Mouse (Mus musculus): Measurements from ENCODE around the gene Stac3. TPM values are rescaled to one million over a fixed set of nuclear protein-coding genes. Genes with fewer than 3 reads are reported as not detected.
A peak's percentile ranks its signal among the peaks of the same experiment; 100 is the strongest.

Stac3 gene
- polyA plus RNA-seq, 1 experiment from 2014 or later = 2.9 TPM

DNA sequence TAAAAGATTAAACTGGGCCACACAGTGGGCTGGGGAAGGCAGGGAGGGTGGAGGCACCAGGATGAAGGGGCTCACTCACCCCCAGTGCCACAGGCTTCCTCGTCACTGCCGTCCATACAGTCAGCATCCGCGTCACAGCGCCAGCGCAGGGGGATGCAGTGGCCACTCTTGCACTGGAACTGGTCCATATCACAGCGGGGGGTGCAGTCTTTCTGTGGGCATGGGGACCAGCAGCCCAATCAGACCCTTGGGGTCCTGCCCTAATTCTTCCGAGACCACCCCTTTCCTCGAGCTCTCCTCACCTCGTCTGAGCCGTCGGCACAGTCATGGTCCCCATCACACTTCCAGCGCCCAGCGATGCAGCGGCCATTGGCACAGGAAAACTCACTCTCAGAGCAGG is 46.8 kb downstream of the Stac3 start:
- H3K4me3 ChIP-seq = no peak overlapping the region
- no peak overlapping the region for H3K4me2 ChIP-seq
- no peak for ATAC-seq (ENCODE audit: low FRiP score, low read depth)
- H3K9ac ChIP-seq = no peak overlapping the region
- no peaks in the 10 kb centered on the region for H3K9me3 ChIP-seq
- peaks cover 89% of the 10 kb centered on the region for H3K36me3 ChIP-seq
- WGBS = 90% methylated on average over 15 of the region's 15 CpGs
- no peaks in the 10 kb centered on the region for H3K27me3 ChIP-seq
- H3K4me1 ChIP-seq (replicated peaks) = no peaks in the 10 kb centered on the region
- H3K27ac ChIP-seq (replicated peaks) = no peak overlapping the region

- Histone ChIP-seq H3K9ac (no peak overlapping the region), H3K36me3 (peaks cover 89% of the 10 kb centered on the region), H3K4me3 (no peak overlapping the region), H3K27me3 (no peaks in the 10 kb centered on the region), H3K4me2 (no peak overlapping the region), H3K27ac (replicated peaks) (no peak overlapping the region), H3K9me3 (no peaks in the 10 kb centered on the region), H3K4me1 (replicated peaks) (no peaks in the 10 kb centered on the region)
- no peak for ATAC-seq (ENCODE audit: low FRiP score, low read depth)
- 85% methylated on average over 17 of the region's 17 CpGs for WGBS
These were observed 48.4 kb downstream of the Stac3 start for GRCm38 (mm10) chr10:127549892-127550291.

DNA sequence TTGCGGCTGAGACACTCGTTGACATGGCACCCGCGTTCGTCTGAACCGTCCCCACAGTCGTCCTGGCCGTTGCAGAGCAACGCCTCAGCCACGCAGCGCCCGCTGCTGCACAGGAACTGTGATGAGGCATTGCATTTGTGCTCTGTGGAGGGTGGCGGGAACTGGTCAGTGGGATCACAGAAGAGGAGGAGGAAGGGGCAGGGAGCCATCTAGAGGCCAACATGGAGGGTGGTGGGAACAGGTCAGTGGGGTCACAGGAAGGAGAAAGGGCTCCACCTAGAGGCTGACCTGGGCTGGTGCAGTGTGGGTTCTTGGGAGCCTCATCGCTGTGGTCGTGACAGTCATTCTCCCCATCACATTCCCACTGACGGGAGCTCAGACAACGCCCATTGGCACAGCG is 54.2 kb downstream of the Stac3 start:
- no peaks in the 10 kb centered on the region for H3K9me3 ChIP-seq
- no peak overlapping the region for H3K27ac ChIP-seq (replicated peaks)
- H3K9ac ChIP-seq = no peak overlapping the region
- no peaks in the 10 kb centered on the region for H3K27me3 ChIP-seq
- no peak overlapping the region for H3K4me2 ChIP-seq
- H3K36me3 ChIP-seq = peaks cover 97% of the 10 kb centered on the region
- H3K4me3 ChIP-seq = no peak overlapping the region
- 50% methylated on average over 18 of the region's 18 CpGs for WGBS
- 0 out of 2 replicates have a peak, but pooled peaks have one; percentile 21 for ATAC-seq (ENCODE audit: low FRiP score, low read depth)
- no peaks in the 10 kb centered on the region for H3K4me1 ChIP-seq (replicated peaks)

DNA sequence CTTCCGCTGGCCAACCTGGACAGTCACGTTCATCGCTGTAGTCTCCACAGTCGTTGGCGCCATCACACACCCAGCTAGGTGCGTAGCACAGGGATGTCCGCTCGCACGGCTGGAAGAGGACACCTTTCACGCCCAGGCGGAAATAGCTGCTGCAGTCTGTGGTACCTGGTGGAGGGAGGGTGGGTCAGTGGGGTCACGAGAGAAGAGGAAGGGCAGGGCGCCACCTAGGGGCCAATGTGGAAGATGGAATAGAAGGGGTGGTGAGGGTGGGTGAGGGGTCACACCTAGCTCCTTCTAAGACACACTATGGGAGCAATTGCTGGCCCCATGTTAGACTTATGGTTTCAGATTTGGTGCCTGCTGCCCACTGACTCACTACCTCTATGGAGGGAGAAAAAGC is 55.9 kb downstream of the Stac3 start:
- Histone ChIP-seq H3K27me3 (no peaks in the 10 kb centered on the region), H3K4me3 (no peak overlapping the region), H3K27ac (replicated peaks) (no peak overlapping the region), H3K4me1 (replicated peaks) (no peaks in the 10 kb centered on the region), H3K9ac (no peak overlapping the region), H3K36me3 (peaks cover 97% of the 10 kb centered on the region), H3K9me3 (no peaks in the 10 kb centered on the region), H3K4me2 (no peak overlapping the region)
- no peak for ATAC-seq (ENCODE audit: low FRiP score, low read depth)
- 88% methylated on average over 13 of the region's 13 CpGs for WGBS

Other genes starting within 250 kb of the Stac3 start
- gene Kif5a, start 238.3 kb upstream of the Stac3 start, polyA plus RNA-seq (2015; fragmentation: Nextera tagmentation; extraction: Ambion mirVana) = 110 and 114 TPM in 2 replicates
- 336 and 350 TPM in 2 replicates for gene Dctn2, start 235.3 kb upstream of the Stac3 start, polyA plus RNA-seq (2015; fragmentation: Nextera tagmentation; extraction: Ambion mirVana)
- 16.1 and 17.5 TPM in 2 replicates for gene Mbd6, start 212.7 kb upstream of the Stac3 start, polyA plus RNA-seq (2015; fragmentation: Nextera tagmentation; extraction: Ambion mirVana)
- 115 and 118 TPM in 2 replicates for gene Mars, start 189.9 kb upstream of the Stac3 start, polyA plus RNA-seq (2015; fragmentation: Nextera tagmentation; extraction: Ambion mirVana)
- gene Arhgap9, start 179.7 kb upstream of the Stac3 start, polyA plus RNA-seq (2015; fragmentation: Nextera tagmentation; extraction: Ambion mirVana) = 0.86 and 1.5 TPM in 2 replicates
- gene Gli1, start 159.7 kb upstream of the Stac3 start, polyA plus RNA-seq (2015; fragmentation: Nextera tagmentation; extraction: Ambion mirVana) = 1.6 and 2.0 TPM in 2 replicates
- gene Inhbe, start 147.3 kb upstream of the Stac3 start, polyA plus RNA-seq (2015; fragmentation: Nextera tagmentation; extraction: Ambion mirVana) = 0.09 TPM in 1 of 2 replicates, not detected in the other
- gene Inhbc, start 131.3 kb upstream of the Stac3 start, polyA plus RNA-seq (2015; fragmentation: Nextera tagmentation; extraction: Ambion mirVana) = not detected in 2 replicates
- gene R3hdm2, start 121.4 kb upstream of the Stac3 start, polyA plus RNA-seq (2015; fragmentation: Nextera tagmentation; extraction: Ambion mirVana) = 38.8 and 41.9 TPM in 2 replicates
- 20.7 and 24.4 TPM in 2 replicates for gene Ndufa4l2, start 13.3 kb downstream of the Stac3 start, polyA plus RNA-seq (2015; fragmentation: Nextera tagmentation; extraction: Ambion mirVana)
- gene Shmt2, start 20.8 kb downstream of the Stac3 start, polyA plus RNA-seq (2015; fragmentation: Nextera tagmentation; extraction: Ambion mirVana) = 56.2 and 64.8 TPM in 2 replicates
- gene Nxph4, start 32.9 kb downstream of the Stac3 start, polyA plus RNA-seq (2015; fragmentation: Nextera tagmentation; extraction: Ambion mirVana) = 161 and 194 TPM in 2 replicates
- gene Lrp1, start 119.5 kb downstream of the Stac3 start, polyA plus RNA-seq (2015; fragmentation: Nextera tagmentation; extraction: Ambion mirVana) = 102 and 114 TPM in 2 replicates
- 6.2 and 6.3 TPM in 2 replicates for gene Stat6, start 141.3 kb downstream of the Stac3 start, polyA plus RNA-seq (2015; fragmentation: Nextera tagmentation; extraction: Ambion mirVana)
- gene Nemp1, start 165.2 kb downstream of the Stac3 start, polyA plus RNA-seq (2015; fragmentation: Nextera tagmentation; extraction: Ambion mirVana) = 3.1 and 3.4 TPM in 2 replicates
- gene Nab2, start 166.9 kb downstream of the Stac3 start, polyA plus RNA-seq (2015; fragmentation: Nextera tagmentation; extraction: Ambion mirVana) = 2.5 and 2.7 TPM in 2 replicates
- gene Myo1a, start 203.5 kb downstream of the Stac3 start, polyA plus RNA-seq (2015; fragmentation: Nextera tagmentation; extraction: Ambion mirVana) = 0.72 and 0.77 TPM in 2 replicates
- 0.42 and 1.2 TPM in 2 replicates for gene Tac2, start 222.8 kb downstream of the Stac3 start, polyA plus RNA-seq (2015; fragmentation: Nextera tagmentation; extraction: Ambion mirVana)
- 3.2 and 4.1 TPM in 2 replicates for gene Zbtb39, start 237.9 kb downstream of the Stac3 start, polyA plus RNA-seq (2015; fragmentation: Nextera tagmentation; extraction: Ambion mirVana)

All from hindbrain, embryonic 15.5 days (tissue).